Mouse (Mus musculus): ENCODE measurements around the gene Cpb2.

DNA sequence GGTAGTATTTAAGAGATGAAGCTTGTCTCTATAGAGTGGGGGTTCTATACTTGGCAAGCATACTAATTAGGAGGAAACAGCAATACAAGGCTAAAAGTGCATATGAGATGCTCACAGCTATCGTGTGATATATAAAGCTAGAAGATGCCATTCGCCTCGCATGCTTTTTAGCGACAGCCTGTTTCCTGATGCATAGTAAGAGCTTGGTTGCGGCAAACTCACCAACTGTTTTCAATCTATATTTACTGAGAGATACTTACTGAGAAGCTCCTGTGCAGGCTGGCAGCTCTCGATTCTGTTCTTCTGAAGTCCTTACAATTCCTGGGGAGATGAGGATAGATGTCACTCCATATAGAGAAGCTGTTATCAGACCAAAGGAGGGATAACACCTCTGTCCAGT, 37.6 kb downstream of the Cpb2 start:
- no peak for TF ChIP-seq CTCF (IDR thresholded peaks at IDR 0.05; ENCODE audit: low read depth)
- no peak for TF ChIP-seq EP300 (optimal IDR thresholded peaks at IDR 0.05)

Data from stomach, postnatal 0 days (tissue).